Mouse (Mus musculus) thymus, postnatal 36 days (tissue): Measurements from ENCODE around the gene Rnf24.

Experiments used
- DNase-seq, 2 experiments: peaks; one replicate each; pipeline ENCODE4 v3.0.0; 2022; ENCODE audit warnings: mixed read lengths in 2 of 2

The Rnf24 gene

GRCm38 (mm10) chr2:131352747-131353563 is at the start of gene Rnf24:
Gene Rnf24, minus strand, starts transcription at chr2:131352892.
- DNase-seq = peak; percentile 98 to 99

- DNase-seq = no peak
Observed at GRCm38 (mm10) chr2:131401794-131402495, 49.3 kb upstream of the Rnf24 start.

GRCm38 (mm10) chr2:131400846-131401245 is 48.2 kb upstream of the Rnf24 start:
- DNase-seq = no peak

- no peak for DNase-seq
Observed at GRCm38 (mm10) chr2:131397323-131397848, 44.7 kb upstream of the Rnf24 start.

GRCm38 (mm10) chr2:131386350-131386962 is 33.8 kb upstream of the Rnf24 start:
- no peak for DNase-seq

- no peak for DNase-seq
Observed at GRCm38 (mm10) chr2:131385176-131385575, 32.5 kb upstream of the Rnf24 start.

- no peak for DNase-seq
Observed at GRCm38 (mm10) chr2:131379541-131379940, 26.8 kb upstream of the Rnf24 start.

- DNase-seq = no peak
Observed at GRCm38 (mm10) chr2:131378872-131379271, 26.2 kb upstream of the Rnf24 start.

GRCm38 (mm10) chr2:131377055-131377454 is 24.4 kb upstream of the Rnf24 start:
- DNase-seq = no peak

- no peak for DNase-seq
Observed at GRCm38 (mm10) chr2:131373656-131374055, 21.0 kb upstream of the Rnf24 start.

GRCm38 (mm10) chr2:131372276-131372877 is 19.7 kb upstream of the Rnf24 start:
- no peak for DNase-seq

- DNase-seq = no peak
Observed at GRCm38 (mm10) chr2:131371811-131372210, 19.1 kb upstream of the Rnf24 start.

GRCm38 (mm10) chr2:131370828-131371227 is 18.1 kb upstream of the Rnf24 start:
- DNase-seq = no peak

- DNase-seq = no peak
Observed at GRCm38 (mm10) chr2:131364689-131365088, 12.0 kb upstream of the Rnf24 start.

GRCm38 (mm10) chr2:131358481-131358880 is 5.8 kb upstream of the Rnf24 start:
- DNase-seq = no peak

GRCm38 (mm10) chr2:131354049-131354448 is 1.4 kb upstream of the Rnf24 start:
- no peak for DNase-seq

- peak; percentile 23 to 44 for DNase-seq
Observed at GRCm38 (mm10) chr2:131353564-131353915, 848 bp upstream of the Rnf24 start.

- DNase-seq = no peak
Observed at GRCm38 (mm10) chr2:131351968-131352746, 535 bp downstream of the Rnf24 start.

GRCm38 (mm10) chr2:131351471-131351870 is 1.2 kb downstream of the Rnf24 start:
- no peak for DNase-seq

- no peak for DNase-seq
Observed at GRCm38 (mm10) chr2:131350301-131350700, 2.4 kb downstream of the Rnf24 start.

- no peak for DNase-seq
Observed at GRCm38 (mm10) chr2:131345556-131345955, 7.1 kb downstream of the Rnf24 start.

- DNase-seq = no peak
Observed at GRCm38 (mm10) chr2:131344449-131344848, 8.2 kb downstream of the Rnf24 start.
